8 mouse cellular contexts compared by ENCODE assay signal in the genomic region with DNA sequence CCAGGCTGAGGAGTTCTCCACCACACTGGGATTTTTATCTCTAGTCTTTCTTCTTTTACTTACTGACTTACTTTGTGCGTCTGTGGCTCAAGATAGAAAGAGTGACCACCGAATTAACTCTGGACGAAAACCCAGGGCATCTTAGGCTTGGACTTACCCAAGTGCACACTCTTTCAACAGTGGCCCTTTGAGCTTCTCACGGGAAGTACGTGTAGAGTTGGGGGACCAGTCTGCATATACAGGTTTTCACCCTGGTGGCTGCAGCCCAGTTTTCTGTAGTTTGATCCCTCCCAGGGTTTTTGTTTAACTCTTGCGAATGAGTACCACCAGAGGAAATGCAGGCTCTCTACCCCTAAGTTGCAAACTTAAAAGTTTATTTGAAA. TPM values are rescaled to one million over a fixed set of nuclear protein-coding genes. Genes with fewer than 3 reads are reported as not detected.
DNase-seq lines count a peak whose midpoint lies in the region; ATAC-seq and TF ChIP-seq lines count a peak whose summit lies in the region.

No protein-coding gene starts in this region.

- peak overlapping the region; percentile 44 for H3K27ac ChIP-seq in heart, embryonic 16.5 days (ENCODE audit: low read length)
- H3K27ac ChIP-seq in ES-E14 (ENCODE audit: insufficient read depth, low read depth, low read length, poor library complexity, severe bottlenecking): no peak overlapping the region
- peak overlapping the region; percentile 54 for H3K27ac ChIP-seq in forebrain, postnatal 0 days (ENCODE audit: low read depth, low read length)

- no peak for TF ChIP-seq CTCF in forebrain, postnatal 0 days (IDR thresholded peaks at IDR 0.05; ENCODE audit: low read depth)

- H3K27me3 ChIP-seq in heart, embryonic 16.5 days (ENCODE audit: control insufficient read depth, insufficient read depth, low read length): no peaks in the 10 kb centered on the region
- H3K27me3 ChIP-seq in forebrain, postnatal 0 days (ENCODE audit: insufficient read depth, low read length): no peaks in the 10 kb centered on the region
- H3K27me3 ChIP-seq in megakaryocyte, embryonic 14.5 days (replicated peaks): no peaks in the 10 kb centered on the region

- peak overlapping the region; percentile 72 for H3K4me2 ChIP-seq in heart, embryonic 16.5 days (ENCODE audit: low read depth, low read length)
- H3K4me2 ChIP-seq in forebrain, postnatal 0 days (ENCODE audit: low read depth): peak overlapping the region; percentile 70

- DNase-seq in heart, postnatal 4 days: no peak
- DNase-seq in ES-E14 (ENCODE audit: low read depth, low spot score): no peak
- no peak for DNase-seq in forebrain, postnatal 0 days
- DNase-seq in layer of hippocampus, adult 11-12 months (ENCODE audit: low spot score): no peak
- no peak for DNase-seq in right cerebral cortex, postnatal 25 days
- no peak for DNase-seq in ovary, adult 18-20 months (ENCODE audit: low spot score)

- peaks cover 5% of the 10 kb centered on the region for H3K4me1 ChIP-seq in heart, embryonic 16.5 days (ENCODE audit: control insufficient read depth, insufficient read depth, low read length)
- H3K4me1 ChIP-seq in ES-E14 (ENCODE audit: control insufficient read depth in 2 of 2, insufficient read depth in 2 of 2, low read length in 2 of 2, poor library complexity in 1 of 2): no peaks in the 10 kb centered on the region
- peaks cover 5% of the 10 kb centered on the region for H3K4me1 ChIP-seq in forebrain, postnatal 0 days (ENCODE audit: insufficient read depth)
- peaks cover 18% of the 10 kb centered on the region for H3K4me1 ChIP-seq in megakaryocyte, embryonic 14.5 days

- H3K4me3 ChIP-seq in heart, embryonic 16.5 days (ENCODE audit: low read length): peak overlapping the region; percentile 70
- H3K4me3 ChIP-seq in ES-E14 (ENCODE audit: insufficient read depth in 1 of 2, low read depth in 1 of 2, low read length in 2 of 2, poor library complexity in 1 of 2, severe bottlenecking in 1 of 2): peak overlapping the region; percentile 79 to 99
- peak overlapping the region; percentile 81 for H3K4me3 ChIP-seq in forebrain, postnatal 0 days (ENCODE audit: low read depth, low read length)
- peak overlapping the region; percentile 97 for H3K4me3 ChIP-seq in megakaryocyte, embryonic 14.5 days (replicated peaks)

- in situ Hi-C loops in ES-E14 (cut with MboI; ENCODE audit: low sequenced_read_pairs in 2 of 2, unreplicated experiment in 2 of 2): no loop called here

- peak; percentile 26; the same call in 1 of the 2 replicates for ATAC-seq in heart, embryonic 16.5 days (replicated peaks; ENCODE audit: extremely low read depth, insufficient read depth, low FRiP score)
- ATAC-seq in forebrain, postnatal 0 days: no peak; the same call in 1 of the 2 replicates

- peak overlapping the region; percentile 77 for H3K9ac ChIP-seq in heart, embryonic 16.5 days (ENCODE audit: low read length)
- H3K9ac ChIP-seq in ES-E14 (ENCODE audit: insufficient read depth, low read depth, low read length, poor library complexity, severe bottlenecking): peak overlapping the region; percentile 95
- H3K9ac ChIP-seq in forebrain, postnatal 0 days: peak overlapping the region; percentile 77

- H3K9me3 ChIP-seq in heart, embryonic 16.5 days (replicated peaks; ENCODE audit: control insufficient read depth, low read length): 0 out of 2 replicates have a peak, but pooled peaks cover 3% of the 10 kb centered on the region
- H3K9me3 ChIP-seq in ES-E14 (ENCODE audit: control insufficient read depth, insufficient read depth, low read depth, low read length): no peaks in the 10 kb centered on the region
- H3K9me3 ChIP-seq in forebrain, postnatal 0 days (ENCODE audit: low read length): no peaks in the 10 kb centered on the region
- H3K9me3 ChIP-seq in megakaryocyte, embryonic 14.5 days: no peaks in the 10 kb centered on the region

- WGBS in heart, embryonic 16.5 days: 7% methylated on average over 6 of the region's 6 CpGs
- WGBS in forebrain, postnatal 0 days: 8% methylated on average over 6 of the region's 6 CpGs

- H3K36me3 ChIP-seq in heart, embryonic 16.5 days (ENCODE audit: control insufficient read depth, insufficient read depth): no peaks in the 10 kb centered on the region
- H3K36me3 ChIP-seq in ES-E14 (ENCODE audit: control insufficient read depth, insufficient read depth, low read length, poor library complexity, severe bottlenecking): peaks cover 3% of the 10 kb centered on the region
- no peaks in the 10 kb centered on the region for H3K36me3 ChIP-seq in forebrain, postnatal 0 days (ENCODE audit: insufficient read depth)
- peaks cover 4% of the 10 kb centered on the region for H3K36me3 ChIP-seq in megakaryocyte, embryonic 14.5 days (replicated peaks; ENCODE audit: low read length)

TF ChIP-seq in ES-E14, 5 proteins besides CTCF, POLR2A, EP300 and RAD21:
- no peak for TF ChIP-seq CHD2 (IDR thresholded peaks at IDR 0.05; ENCODE audit: low read depth, low read length)
- no peak for TF ChIP-seq ZNF384 (IDR thresholded peaks at IDR 0.05; ENCODE audit: low read depth, low read length)
- TF ChIP-seq ZC3H11A (IDR thresholded peaks at IDR 0.05; ENCODE audit: borderline replicate concordance, low read depth, low read length): no peak
- no peak for TF ChIP-seq HCFC1 (IDR thresholded peaks at IDR 0.05; ENCODE audit: borderline replicate concordance, insufficient read depth, low read length)
- TF ChIP-seq MAFK (IDR thresholded peaks at IDR 0.05; ENCODE audit: insufficient read depth, low read depth, low read length): no peak

RNA-seq across cellular contexts. Expression of a gene that starts 0.5 kb away (rescaled TPM):
- polyA plus RNA-seq in heart, embryonic 16.5 days (2015; fragmentation: Nextera tagmentation; extraction: Ambion mirVana): 10.2 and 10.7 TPM in 2 replicates
- 1 to 10 TPM; 6.4 to 7.6 TPM for total RNA-seq in heart, postnatal 4 days (2021)
- 12.5 and 14.6 TPM in 2 replicates for total RNA-seq in ES-E14 (2012; rRNA removed)
- total RNA-seq in forebrain, postnatal 0 days (2014; rRNA removed): 26.1 and 27.7 TPM in 2 replicates
- polyA plus RNA-seq in forebrain, postnatal 0 days (2015; fragmentation: Nextera tagmentation; extraction: Ambion mirVana): 17.2 and 21.5 TPM in 2 replicates
- 2.2 and 16.0 TPM in 2 replicates for polyA plus RNA-seq in megakaryocyte, embryonic 14.5 days (2012; ENCODE audit: insufficient read depth, low replicate concordance)
